Mouse (Mus musculus) limb, embryonic 10.5 days (tissue): ENCODE data around the gene Hmgcl. TPM values are rescaled to one million over a fixed set of nuclear protein-coding genes. Genes with fewer than 3 reads are reported as not detected.
A peak's percentile ranks its signal among the peaks of the same experiment; 100 is the strongest.

Experiments
- DNase-seq: peaks from one replicate; pipeline ENCODE4 v3.0.0-alpha.2; 2017; ENCODE audit warnings: low spot score
- H3K27ac ChIP-seq: fragments of 300-500 bp; sonication (generic); 2 replicates; pipeline ENCODE4 v1.5.1; 2016; ENCODE audit warnings: mild to moderate bottlenecking
- H3K27me3 ChIP-seq: fragments of 300-500 bp; sonication (generic); 2 replicates; pipeline ENCODE4 v1.6.1; 2016; ENCODE audit warnings: low read depth, mild to moderate bottlenecking; ENCODE audit not compliant: poor library complexity, severe bottlenecking
- H3K36me3 ChIP-seq: fragments of 300-500 bp; sonication (generic); 2 replicates; pipeline ENCODE4 v1.6.1; 2016; ENCODE audit warnings: mild to moderate bottlenecking, moderate library complexity
- H3K4me1 ChIP-seq: fragments of 300-500 bp; sonication (generic); 2 replicates; pipeline ENCODE4 v1.6.1; 2016
- H3K4me3 ChIP-seq: fragments of 300-500 bp; sonication (generic); 2 replicates; pipeline ENCODE4 v1.5.1; 2016; ENCODE audit warnings: mild to moderate bottlenecking, moderate library complexity
- H3K9me3 ChIP-seq: fragments of 300-500 bp; sonication (generic); replicated peaks from 2 replicates; pipeline ENCODE4 v1.6.1; 2016; ENCODE audit warnings: mild to moderate bottlenecking
- WGBS: fragments of 180-500 bp; shearing (Covaris S2); methylation state at CpG from one replicate; pipeline ENCODE4 v1.1.7; 2016; 5-methylcytosine and 5-hydroxymethylcytosine counted together
- polyA plus RNA-seq: library from polyadenylated mRNA; unstranded; fragments of >200 nt; fragmentation: Nextera tagmentation; extraction: Ambion mirVana; gene quantifications from 2 replicates; pipeline ENCODE4 v1.2.1, GENCODE M21; 2016

Gene Hmgcl
- polyA plus RNA-seq, 1 experiment from 2014 or later = 78.9 TPM

GRCm38 (mm10) chr4:135950365-135950764, 4.1 kb downstream of the Hmgcl start:
- Histone ChIP-seq H3K4me1 (peaks cover 20% of the 10 kb centered on the region), H3K36me3 (peaks cover 31% of the 10 kb centered on the region), H3K27ac (no peak overlapping the region), H3K9me3 (0 out of 2 replicates have a peak, but pooled peaks cover 2% of the 10 kb centered on the region), H3K27me3 (no peaks in the 10 kb centered on the region), H3K4me3 (no peak overlapping the region)
- WGBS = 94% methylated on average over 6 of the region's 6 CpGs
- DNase-seq = no peak

GRCm38 (mm10) chr4:135951505-135951904, 5.3 kb downstream of the Hmgcl start:
- H3K27me3 ChIP-seq = no peaks in the 10 kb centered on the region
- no peak overlapping the region for H3K4me3 ChIP-seq
- H3K36me3 ChIP-seq = peaks cover 42% of the 10 kb centered on the region
- peaks cover 12% of the 10 kb centered on the region for H3K4me1 ChIP-seq
- no peak for DNase-seq
- 95% methylated on average over 3 of the region's 3 CpGs for WGBS
- no peak overlapping the region for H3K27ac ChIP-seq
- 0 out of 2 replicates have a peak, but pooled peaks cover 2% of the 10 kb centered on the region for H3K9me3 ChIP-seq

GRCm38 (mm10) chr4:135953179-135953578, 6.9 kb downstream of the Hmgcl start:
- 93% methylated on average over 3 of the region's 3 CpGs for WGBS
- Histone ChIP-seq H3K27me3 (no peaks in the 10 kb centered on the region), H3K9me3 (0 out of 2 replicates have a peak, but pooled peaks cover 2% of the 10 kb centered on the region), H3K36me3 (peaks cover 53% of the 10 kb centered on the region), H3K4me3 (no peak overlapping the region), H3K4me1 (peaks cover 5% of the 10 kb centered on the region; the same call in 1 of the 2 replicates), H3K27ac (no peak overlapping the region)
- no peak for DNase-seq

GRCm38 (mm10) chr4:135954241-135954640, 8.0 kb downstream of the Hmgcl start:
- H3K9me3 ChIP-seq = 0 out of 2 replicates have a peak, but pooled peaks cover 2% of the 10 kb centered on the region
- no peak overlapping the region for H3K4me3 ChIP-seq
- DNase-seq = peak; percentile 84
- H3K27ac ChIP-seq = no peak overlapping the region
- H3K4me1 ChIP-seq = peaks cover 8% of the 10 kb centered on the region; the same call in 1 of the 2 replicates
- 21% methylated on average over 2 of the region's 2 CpGs for WGBS
- no peaks in the 10 kb centered on the region for H3K27me3 ChIP-seq
- peaks cover 63% of the 10 kb centered on the region for H3K36me3 ChIP-seq

- H3K4me1 ChIP-seq = 0 out of 2 replicates have a peak, but pooled peaks cover 4% of the 10 kb centered on the region
- H3K4me3 ChIP-seq = no peak overlapping the region
- WGBS = 87% methylated on average over 9 of the region's 9 CpGs
- H3K9me3 ChIP-seq = 0 out of 2 replicates have a peak, but pooled peaks cover 2% of the 10 kb centered on the region
- H3K27ac ChIP-seq = no peak overlapping the region
- no peak for DNase-seq
- H3K36me3 ChIP-seq = peaks cover 78% of the 10 kb centered on the region
- H3K27me3 ChIP-seq = no peaks in the 10 kb centered on the region
Measured at GRCm38 (mm10) chr4:135955886-135956285, 9.6 kb downstream of the Hmgcl start.

- Histone ChIP-seq H3K27ac (no peak overlapping the region), H3K27me3 (no peaks in the 10 kb centered on the region), H3K4me3 (no peak overlapping the region), H3K36me3 (peaks cover 68% of the 10 kb centered on the region), H3K4me1 (peaks cover 13% of the 10 kb centered on the region; the same call in 1 of the 2 replicates), H3K9me3 (no peaks in the 10 kb centered on the region)
- DNase-seq = no peak
- WGBS = 66% methylated on average over 8 of the region's 8 CpGs
Measured at GRCm38 (mm10) chr4:135958354-135958753, 12.1 kb downstream of the Hmgcl start.

- H3K27me3 ChIP-seq = peaks cover 5% of the 10 kb centered on the region; the same call in 1 of the 2 replicates
- no peaks in the 10 kb centered on the region for H3K9me3 ChIP-seq
- no peak overlapping the region for H3K4me3 ChIP-seq
- WGBS = 25% methylated on average over 5 of the region's 5 CpGs
- H3K27ac ChIP-seq = no peak overlapping the region
- peak; percentile 89 for DNase-seq
- peaks cover 30% of the 10 kb centered on the region for H3K4me1 ChIP-seq
- H3K36me3 ChIP-seq = peaks cover 67% of the 10 kb centered on the region
Measured at GRCm38 (mm10) chr4:135960717-135961116, 14.5 kb downstream of the Hmgcl start.

- no peak for DNase-seq
- peaks cover 5% of the 10 kb centered on the region; the same call in 1 of the 2 replicates for H3K27me3 ChIP-seq
- H3K4me3 ChIP-seq = no peak overlapping the region
- peaks cover 30% of the 10 kb centered on the region for H3K4me1 ChIP-seq
- WGBS = 92% methylated on average over 5 of the region's 5 CpGs
- no peak overlapping the region for H3K27ac ChIP-seq
- peaks cover 67% of the 10 kb centered on the region for H3K36me3 ChIP-seq
- no peaks in the 10 kb centered on the region for H3K9me3 ChIP-seq
Measured at GRCm38 (mm10) chr4:135961709-135962108, 15.5 kb downstream of the Hmgcl start.

GRCm38 (mm10) chr4:135962198-135962597, 15.9 kb downstream of the Hmgcl start:
- H3K9me3 ChIP-seq = no peaks in the 10 kb centered on the region
- H3K4me1 ChIP-seq = peaks cover 30% of the 10 kb centered on the region
- H3K36me3 ChIP-seq = peaks cover 71% of the 10 kb centered on the region
- DNase-seq = no peak
- H3K27ac ChIP-seq = no peak overlapping the region
- 91% methylated on average over 7 of the region's 7 CpGs for WGBS
- H3K27me3 ChIP-seq = peaks cover 5% of the 10 kb centered on the region; the same call in 1 of the 2 replicates
- H3K4me3 ChIP-seq = no peak overlapping the region

- Histone ChIP-seq H3K9me3 (no peaks in the 10 kb centered on the region), H3K4me3 (peak overlapping the region; percentile 70), H3K36me3 (peaks cover 73% of the 10 kb centered on the region), H3K27ac (peak overlapping the region; percentile 90), H3K4me1 (peaks cover 30% of the 10 kb centered on the region), H3K27me3 (peaks cover 5% of the 10 kb centered on the region; the same call in 1 of the 2 replicates)
- WGBS = 8% methylated on average over 15 of the region's 15 CpGs
- DNase-seq = no peak
Measured at GRCm38 (mm10) chr4:135962946-135963345, 16.7 kb downstream of the Hmgcl start.

GRCm38 (mm10) chr4:135963457-135964193, 17.4 kb downstream of the Hmgcl start, which contains the start of gene Gale:
TSS of gene Gale (plus strand) at chr4:135963727.
- Histone ChIP-seq H3K4me1 (peaks cover 31% of the 10 kb centered on the region), H3K4me3 (peak within 1 kb of the TSS; percentile 70), H3K36me3 (peaks cover 73% of the 10 kb centered on the region), H3K27ac (peak within 1 kb of the TSS; percentile 90), H3K27me3 (peaks cover 5% of the 10 kb centered on the region; the same call in 1 of the 2 replicates), H3K9me3 (no peaks in the 10 kb centered on the region)
- peak; percentile 98 for DNase-seq
- WGBS = under 1% methylated on average over 56 of the region's 56 CpGs

GRCm38 (mm10) chr4:135964426-135964825, 18.2 kb downstream of the Hmgcl start:
- H3K4me1 ChIP-seq = peaks cover 35% of the 10 kb centered on the region
- no peaks in the 10 kb centered on the region for H3K9me3 ChIP-seq
- H3K36me3 ChIP-seq = peaks cover 73% of the 10 kb centered on the region
- no peak for DNase-seq
- peak overlapping the region; percentile 70 for H3K4me3 ChIP-seq
- peak overlapping the region; percentile 90; the same call in 1 of the 2 replicates for H3K27ac ChIP-seq
- WGBS = 2% methylated on average over 12 of the region's 12 CpGs
- H3K27me3 ChIP-seq = peaks cover 5% of the 10 kb centered on the region; the same call in 1 of the 2 replicates

GRCm38 (mm10) chr4:135965113-135965512, 18.9 kb downstream of the Hmgcl start:
- Histone ChIP-seq H3K4me3 (no peak overlapping the region), H3K27me3 (peaks cover 5% of the 10 kb centered on the region; the same call in 1 of the 2 replicates), H3K36me3 (peaks cover 73% of the 10 kb centered on the region), H3K9me3 (no peaks in the 10 kb centered on the region), H3K27ac (no peak overlapping the region), H3K4me1 (peaks cover 35% of the 10 kb centered on the region)
- no peak for DNase-seq
- WGBS = 90% methylated on average over 9 of the region's 9 CpGs
